Mouse (Mus musculus) neural tube, embryonic 13.5 days (tissue): ENCODE results near the gene Bnip1. TPM values are rescaled to one million over a fixed set of nuclear protein-coding genes. Genes with fewer than 3 reads are reported as not detected.

Experiments
- ATAC-seq: fragments of 200-750 bp; cut with Nextera tagmentation; 2 replicates; pipeline ENCODE4 v1.8.0; 2017; ENCODE audit warnings: low read depth, mild to moderate bottlenecking, moderate TSS enrichment, moderate library complexity
- H3K27ac ChIP-seq: fragments of 300-500 bp; sonication (generic); replicated peaks from 2 replicates; pipeline ENCODE4 v1.5.1; 2015; ENCODE audit warnings: moderate library complexity, mild to moderate bottlenecking, inconsistent platforms
- H3K27me3 ChIP-seq: fragments of 300-500 bp; sonication (generic); 2 replicates; pipeline ENCODE4 v1.6.1; 2015; ENCODE audit warnings: mild to moderate bottlenecking, inconsistent platforms
- H3K36me3 ChIP-seq: fragments of 300-500 bp; sonication (generic); 2 replicates; pipeline ENCODE4 v1.6.1; 2015; ENCODE audit warnings: mild to moderate bottlenecking, inconsistent platforms
- H3K4me1 ChIP-seq: fragments of 300-500 bp; sonication (generic); replicated peaks from 2 replicates; pipeline ENCODE4 v1.6.1; 2015; ENCODE audit warnings: inconsistent platforms
- H3K4me2 ChIP-seq: fragments of 300-500 bp; sonication (generic); 2 replicates; pipeline ENCODE4 v1.6.1; 2015; ENCODE audit warnings: inconsistent platforms, mild to moderate bottlenecking, moderate library complexity
- H3K4me3 ChIP-seq: fragments of 300-500 bp; sonication (generic); 2 replicates; pipeline ENCODE4 v1.5.1; 2015; ENCODE audit warnings: mild to moderate bottlenecking, inconsistent platforms
- H3K9ac ChIP-seq: fragments of 300-500 bp; sonication (generic); 2 replicates; pipeline ENCODE4 v1.6.1; 2015; ENCODE audit warnings: moderate library complexity, mild to moderate bottlenecking, inconsistent platforms
- H3K9me3 ChIP-seq: fragments of 300-500 bp; sonication (generic); 2 replicates; pipeline ENCODE4 v1.6.1; 2016; ENCODE audit warnings: inconsistent platforms
- WGBS: fragments of 180-500 bp; shearing (Covaris S2); methylation state at CpG from one replicate; pipeline ENCODE4 v1.1.7; 2015; 5-methylcytosine and 5-hydroxymethylcytosine counted together
- polyA plus RNA-seq: library from polyadenylated mRNA; unstranded; fragments of >200 nt; fragmentation: Nextera tagmentation; extraction: Ambion mirVana; gene quantifications from 2 replicates; pipeline ENCODE4 v1.2.1, GENCODE M21; 2015

The Bnip1 gene
- 46.2 and 47.9 TPM in 2 replicates for polyA plus RNA-seq

- WGBS = under 1% methylated on average over 42 of the region's 42 CpGs
- H3K36me3 ChIP-seq = peaks cover 26% of the 10 kb centered on the region
- H3K9me3 ChIP-seq = no peaks in the 10 kb centered on the region
- peak; percentile 82 for ATAC-seq
- no peaks in the 10 kb centered on the region for H3K27me3 ChIP-seq
- peaks cover 23% of the 10 kb centered on the region for H3K4me1 ChIP-seq
- H3K27ac ChIP-seq = peak within 1 kb of the TSS; percentile 63
- peak within 1 kb of the TSS; percentile 86 for H3K4me2 ChIP-seq
- H3K4me3 ChIP-seq = peak within 1 kb of the TSS; percentile 78
- peak within 1 kb of the TSS; percentile 88 for H3K9ac ChIP-seq
These were observed at the start of gene Bnip1 for GRCm38 (mm10) chr17:26780750-26781571. Bnip1 (plus strand) TSS chr17:26781066.

- H3K4me3 ChIP-seq = no peak overlapping the region
- H3K27ac ChIP-seq = no peak overlapping the region
- no peak overlapping the region for H3K9ac ChIP-seq
- H3K4me1 ChIP-seq = no peaks in the 10 kb centered on the region
- H3K27me3 ChIP-seq = no peaks in the 10 kb centered on the region
- peaks cover 16% of the 10 kb centered on the region for H3K36me3 ChIP-seq
- no peak overlapping the region for H3K4me2 ChIP-seq
- H3K9me3 ChIP-seq = no peaks in the 10 kb centered on the region
- 46% methylated on average over 4 of the region's 4 CpGs for WGBS
- no peak for ATAC-seq
These were observed 38.3 kb upstream of the Bnip1 start for GRCm38 (mm10) chr17:26742581-26742980.

- Histone ChIP-seq H3K4me1 (no peaks in the 10 kb centered on the region), H3K27me3 (no peaks in the 10 kb centered on the region), H3K4me2 (no peak overlapping the region), H3K4me3 (no peak overlapping the region), H3K36me3 (peaks cover 16% of the 10 kb centered on the region), H3K9me3 (no peaks in the 10 kb centered on the region), H3K9ac (no peak overlapping the region), H3K27ac (no peak overlapping the region)
- no peak for ATAC-seq
- WGBS = 77% methylated on average over 1 of the region's 1 CpGs
These were observed 37.6 kb upstream of the Bnip1 start for GRCm38 (mm10) chr17:26743294-26743693.

- Histone ChIP-seq H3K4me2 (no peak overlapping the region), H3K4me3 (no peak overlapping the region), H3K36me3 (no peaks in the 10 kb centered on the region; the same call in 1 of the 2 replicates), H3K27me3 (no peaks in the 10 kb centered on the region), H3K4me1 (no peaks in the 10 kb centered on the region), H3K9ac (no peak overlapping the region), H3K27ac (no peak overlapping the region), H3K9me3 (no peaks in the 10 kb centered on the region)
- WGBS = 85% methylated on average over 3 of the region's 3 CpGs
- no peak for ATAC-seq
These were observed 30.9 kb upstream of the Bnip1 start for GRCm38 (mm10) chr17:26749975-26750374.

- no peak overlapping the region for H3K4me3 ChIP-seq
- no peak for ATAC-seq
- H3K4me2 ChIP-seq = no peak overlapping the region
- no peaks in the 10 kb centered on the region; the same call in 1 of the 2 replicates for H3K36me3 ChIP-seq
- H3K27ac ChIP-seq = no peak overlapping the region
- H3K9ac ChIP-seq = no peak overlapping the region
- no peaks in the 10 kb centered on the region for H3K9me3 ChIP-seq
- H3K4me1 ChIP-seq = no peaks in the 10 kb centered on the region
- WGBS = 75% methylated on average over 1 of the region's 1 CpGs
- no peaks in the 10 kb centered on the region for H3K27me3 ChIP-seq
These were observed 28.6 kb upstream of the Bnip1 start for GRCm38 (mm10) chr17:26752297-26752696.

GRCm38 (mm10) chr17:26753476-26753875 lies 27.4 kb upstream of the Bnip1 start:
- Histone ChIP-seq H3K36me3 (peaks cover 9% of the 10 kb centered on the region), H3K9ac (no peak overlapping the region), H3K27ac (no peak overlapping the region), H3K9me3 (no peaks in the 10 kb centered on the region), H3K4me1 (no peaks in the 10 kb centered on the region), H3K4me3 (no peak overlapping the region), H3K27me3 (no peaks in the 10 kb centered on the region), H3K4me2 (no peak overlapping the region)
- no peak for ATAC-seq
- 86% methylated on average over 2 of the region's 2 CpGs for WGBS

- 89% methylated on average over 5 of the region's 5 CpGs for WGBS
- H3K4me1 ChIP-seq = no peaks in the 10 kb centered on the region
- H3K27ac ChIP-seq = no peak overlapping the region
- H3K9me3 ChIP-seq = no peaks in the 10 kb centered on the region
- H3K27me3 ChIP-seq = no peaks in the 10 kb centered on the region
- H3K4me3 ChIP-seq = no peak overlapping the region
- H3K4me2 ChIP-seq = no peak overlapping the region
- peaks cover 37% of the 10 kb centered on the region for H3K36me3 ChIP-seq
- no peak overlapping the region for H3K9ac ChIP-seq
- ATAC-seq = no peak
These were observed 13.6 kb upstream of the Bnip1 start for GRCm38 (mm10) chr17:26767100-26767753.

- H3K4me1 ChIP-seq = no peaks in the 10 kb centered on the region
- H3K4me3 ChIP-seq = no peak overlapping the region
- H3K4me2 ChIP-seq = no peak overlapping the region
- no peaks in the 10 kb centered on the region for H3K9me3 ChIP-seq
- H3K36me3 ChIP-seq = peaks cover 33% of the 10 kb centered on the region
- whole genome bisulfite sequencing = 66% methylated on average over 2 of the region's 2 CpGs
- no peak for ATAC-seq
- H3K9ac ChIP-seq = no peak overlapping the region
- H3K27me3 ChIP-seq = no peaks in the 10 kb centered on the region
- H3K27ac ChIP-seq = no peak overlapping the region
These were observed 13.1 kb upstream of the Bnip1 start for GRCm38 (mm10) chr17:26767754-26768124.

GRCm38 (mm10) chr17:26776211-26776610 lies 4.7 kb upstream of the Bnip1 start:
- Histone ChIP-seq H3K36me3 (peaks cover 17% of the 10 kb centered on the region; the same call in 1 of the 2 replicates), H3K9ac (0 out of 2 replicates have a peak overlapping the region, but pooled peaks have one; percentile 39), H3K4me2 (peak overlapping the region; percentile 9), H3K4me1 (peaks cover 20% of the 10 kb centered on the region), H3K4me3 (no peak overlapping the region), H3K27ac (peak overlapping the region; percentile 74), H3K9me3 (no peaks in the 10 kb centered on the region), H3K27me3 (no peaks in the 10 kb centered on the region)
- ATAC-seq = peak; percentile 25; the same call in 1 of the 2 replicates
- WGBS = 21% methylated on average over 10 of the region's 10 CpGs

GRCm38 (mm10) chr17:26778001-26778400 lies 2.9 kb upstream of the Bnip1 start:
- H3K27me3 ChIP-seq = no peaks in the 10 kb centered on the region
- H3K36me3 ChIP-seq = 0 out of 2 replicates have a peak, but pooled peaks cover 11% of the 10 kb centered on the region
- no peaks in the 10 kb centered on the region for H3K9me3 ChIP-seq
- no peak overlapping the region for H3K27ac ChIP-seq
- peaks cover 30% of the 10 kb centered on the region for H3K4me1 ChIP-seq
- no peak for ATAC-seq
- H3K9ac ChIP-seq = no peak overlapping the region
- H3K4me3 ChIP-seq = no peak overlapping the region
- H3K4me2 ChIP-seq = no peak overlapping the region
- 93% methylated on average over 4 of the region's 4 CpGs for WGBS

- no peak overlapping the region for H3K27ac ChIP-seq
- no peak for ATAC-seq
- no peak overlapping the region for H3K4me3 ChIP-seq
- WGBS = 93% methylated on average over 3 of the region's 3 CpGs
- peaks cover 12% of the 10 kb centered on the region for H3K36me3 ChIP-seq
- H3K4me1 ChIP-seq = peaks cover 30% of the 10 kb centered on the region
- H3K9ac ChIP-seq = no peak overlapping the region
- H3K4me2 ChIP-seq = no peak overlapping the region
- H3K27me3 ChIP-seq = no peaks in the 10 kb centered on the region
- H3K9me3 ChIP-seq = no peaks in the 10 kb centered on the region
These were observed 2.3 kb upstream of the Bnip1 start for GRCm38 (mm10) chr17:26778430-26779100.

GRCm38 (mm10) chr17:26779471-26779870 lies 1.4 kb upstream of the Bnip1 start:
- H3K4me2 ChIP-seq = no peak overlapping the region
- no peak overlapping the region for H3K9ac ChIP-seq
- no peaks in the 10 kb centered on the region for H3K27me3 ChIP-seq
- H3K27ac ChIP-seq = no peak overlapping the region
- peaks cover 17% of the 10 kb centered on the region for H3K36me3 ChIP-seq
- H3K4me3 ChIP-seq = no peak overlapping the region
- peaks cover 30% of the 10 kb centered on the region for H3K4me1 ChIP-seq
- no peaks in the 10 kb centered on the region for H3K9me3 ChIP-seq
- no peak for ATAC-seq
- WGBS = 90% methylated on average over 2 of the region's 2 CpGs
